Mouse (Mus musculus) induced T-regulatory cell, adult 2 months (primary cell): ENCODE measurements around the gene Ctxn2.

ENCODE experiments used
- DNase-seq: peaks from one replicate; pipeline ENCODE4 v3.0.0-alpha.2; 2012; ENCODE audit warnings: low read depth

The Ctxn2 gene

GRCm38 (mm10) chr2:125196771-125197170 lies 60.3 kb downstream of the Ctxn2 start:
- DNase-seq: no peak
